Mouse (Mus musculus): ENCODE data around the gene Nkiras1. TPM values are rescaled to one million over a fixed set of nuclear protein-coding genes. Genes with fewer than 3 reads are reported as not detected.

Gene Nkiras1
- polyA plus RNA-seq, 1 experiment from 2014 or later, result 17.3 TPM

GRCm38 (mm10) chr14:18292111-18292510, 21.2 kb downstream of the Nkiras1 start:
- WGBS, result 92% methylated on average over 3 of the region's 3 CpGs
- H3K9me3 ChIP-seq (ENCODE audit: control insufficient read depth, low read length), result no peaks in the 10 kb centered on the region

GRCm38 (mm10) chr14:18292578-18292977, 21.6 kb downstream of the Nkiras1 start:
- WGBS, result 80% methylated on average over 3 of the region's 3 CpGs

More at GRCm38 (mm10) chr14:18292111-18292510, 21.2 kb downstream of the Nkiras1 start:
- H3K27me3 ChIP-seq (ENCODE audit: control insufficient read depth, insufficient read depth, low read length), result no peaks in the 10 kb centered on the region
- H3K4me2 ChIP-seq (ENCODE audit: low read depth), result no peak overlapping the region
- ATAC-seq (ENCODE audit: insufficient read depth, low FRiP score, low TSS enrichment), result no peak
- DNase-seq (ENCODE audit: low spot score), result no peak
- no peaks in the 10 kb centered on the region for H3K36me3 ChIP-seq (ENCODE audit: control insufficient read depth, insufficient read depth, low read length)
- no peak overlapping the region for H3K9ac ChIP-seq (ENCODE audit: low read length)
- H3K27ac ChIP-seq (ENCODE audit: low read depth, low read length), result no peak overlapping the region
- no peak overlapping the region for H3K4me3 ChIP-seq (ENCODE audit: low read depth, low read length)
- no peaks in the 10 kb centered on the region for H3K4me1 ChIP-seq (ENCODE audit: control insufficient read depth, insufficient read depth, low read length)

GRCm38 (mm10) chr14:18297441-18297840, 26.5 kb downstream of the Nkiras1 start:
- ATAC-seq (ENCODE audit: insufficient read depth, low FRiP score, low TSS enrichment) (no peak), DNase-seq (ENCODE audit: low spot score) (no peak)
- no peak overlapping the region for H3K4me2 ChIP-seq (ENCODE audit: low read depth)
- no peak overlapping the region for H3K27ac ChIP-seq (ENCODE audit: low read depth, low read length)
- no peaks in the 10 kb centered on the region for H3K4me1 ChIP-seq (ENCODE audit: control insufficient read depth, insufficient read depth, low read length)
- WGBS, result 89% methylated on average over 2 of the region's 2 CpGs
- H3K9ac ChIP-seq (ENCODE audit: low read length), result no peak overlapping the region
- no peaks in the 10 kb centered on the region for H3K36me3 ChIP-seq (ENCODE audit: control insufficient read depth, insufficient read depth, low read length)
- H3K27me3 ChIP-seq (ENCODE audit: control insufficient read depth, insufficient read depth, low read length), result no peaks in the 10 kb centered on the region
- no peaks in the 10 kb centered on the region for H3K9me3 ChIP-seq (ENCODE audit: control insufficient read depth, low read length)
- no peak overlapping the region for H3K4me3 ChIP-seq (ENCODE audit: low read depth, low read length)

More at GRCm38 (mm10) chr14:18292578-18292977, 21.6 kb downstream of the Nkiras1 start:
- no peaks in the 10 kb centered on the region for H3K27me3 ChIP-seq (ENCODE audit: control insufficient read depth, insufficient read depth, low read length)
- ATAC-seq (ENCODE audit: insufficient read depth, low FRiP score, low TSS enrichment) (no peak), DNase-seq (ENCODE audit: low spot score) (no peak)
- no peak overlapping the region for H3K4me3 ChIP-seq (ENCODE audit: low read depth, low read length)
- no peaks in the 10 kb centered on the region for H3K36me3 ChIP-seq (ENCODE audit: control insufficient read depth, insufficient read depth, low read length)
- H3K4me2 ChIP-seq (ENCODE audit: low read depth), result no peak overlapping the region
- no peaks in the 10 kb centered on the region for H3K4me1 ChIP-seq (ENCODE audit: control insufficient read depth, insufficient read depth, low read length)
- H3K9me3 ChIP-seq (ENCODE audit: control insufficient read depth, low read length), result no peaks in the 10 kb centered on the region
- H3K27ac ChIP-seq (ENCODE audit: low read depth, low read length), result no peak overlapping the region
- no peak overlapping the region for H3K9ac ChIP-seq (ENCODE audit: low read length)

- ATAC-seq (ENCODE audit: insufficient read depth, low FRiP score, low TSS enrichment) (no peak), DNase-seq (ENCODE audit: low spot score) (no peak)
- no peak overlapping the region for H3K9ac ChIP-seq (ENCODE audit: low read length)
- H3K4me2 ChIP-seq (ENCODE audit: low read depth), result no peak overlapping the region
- H3K27ac ChIP-seq (ENCODE audit: low read depth, low read length), result no peak overlapping the region
- no peak overlapping the region for H3K4me3 ChIP-seq (ENCODE audit: low read depth, low read length)
- WGBS, result 87% methylated on average over 2 of the region's 2 CpGs
- no peaks in the 10 kb centered on the region for H3K4me1 ChIP-seq (ENCODE audit: control insufficient read depth, insufficient read depth, low read length)
- H3K9me3 ChIP-seq (ENCODE audit: control insufficient read depth, low read length), result no peaks in the 10 kb centered on the region
- H3K27me3 ChIP-seq (ENCODE audit: control insufficient read depth, insufficient read depth, low read length), result no peaks in the 10 kb centered on the region
- H3K36me3 ChIP-seq (ENCODE audit: control insufficient read depth, insufficient read depth, low read length), result no peaks in the 10 kb centered on the region
Observed at GRCm38 (mm10) chr14:18298874-18299273, 27.9 kb downstream of the Nkiras1 start.

- Histone ChIP-seq H3K27ac (ENCODE audit: low read depth, low read length) (no peak overlapping the region), H3K27me3 (ENCODE audit: control insufficient read depth, insufficient read depth, low read length) (no peaks in the 10 kb centered on the region), H3K4me2 (ENCODE audit: low read depth) (no peak overlapping the region), H3K36me3 (ENCODE audit: control insufficient read depth, insufficient read depth, low read length) (no peaks in the 10 kb centered on the region), H3K9ac (ENCODE audit: low read length) (no peak overlapping the region), H3K9me3 (ENCODE audit: control insufficient read depth, low read length) (no peaks in the 10 kb centered on the region), H3K4me3 (ENCODE audit: low read depth, low read length) (no peak overlapping the region), H3K4me1 (ENCODE audit: control insufficient read depth, insufficient read depth, low read length) (no peaks in the 10 kb centered on the region)
- WGBS, result 96% methylated on average over 2 of the region's 2 CpGs
- DNase-seq (ENCODE audit: low spot score), result no peak
- ATAC-seq (ENCODE audit: insufficient read depth, low FRiP score, low TSS enrichment), result no peak
Observed at GRCm38 (mm10) chr14:18300676-18301075, 29.7 kb downstream of the Nkiras1 start.

GRCm38 (mm10) chr14:18301591-18301990, 30.7 kb downstream of the Nkiras1 start:
- Histone ChIP-seq H3K9ac (ENCODE audit: low read length) (no peak overlapping the region), H3K4me2 (ENCODE audit: low read depth) (no peak overlapping the region), H3K9me3 (ENCODE audit: control insufficient read depth, low read length) (no peaks in the 10 kb centered on the region), H3K4me3 (ENCODE audit: low read depth, low read length) (no peak overlapping the region), H3K27me3 (ENCODE audit: control insufficient read depth, insufficient read depth, low read length) (no peaks in the 10 kb centered on the region), H3K4me1 (ENCODE audit: control insufficient read depth, insufficient read depth, low read length) (no peaks in the 10 kb centered on the region), H3K36me3 (ENCODE audit: control insufficient read depth, insufficient read depth, low read length) (0 out of 2 replicates have a peak, but pooled peaks cover 2% of the 10 kb centered on the region), H3K27ac (ENCODE audit: low read depth, low read length) (no peak overlapping the region)
- ATAC-seq (ENCODE audit: insufficient read depth, low FRiP score, low TSS enrichment) (no peak), DNase-seq (ENCODE audit: low spot score) (no peak)
- 87% methylated on average over 3 of the region's 3 CpGs for WGBS

- no peaks in the 10 kb centered on the region for H3K4me1 ChIP-seq (ENCODE audit: control insufficient read depth, insufficient read depth, low read length)
- 83% methylated on average over 3 of the region's 3 CpGs for WGBS
- H3K27ac ChIP-seq (ENCODE audit: low read depth, low read length), result no peak overlapping the region
- ATAC-seq (ENCODE audit: insufficient read depth, low FRiP score, low TSS enrichment) (no peak), DNase-seq (ENCODE audit: low spot score) (no peak)
- no peak overlapping the region for H3K9ac ChIP-seq (ENCODE audit: low read length)
- 0 out of 2 replicates have a peak, but pooled peaks cover 2% of the 10 kb centered on the region for H3K36me3 ChIP-seq (ENCODE audit: control insufficient read depth, insufficient read depth, low read length)
- no peak overlapping the region for H3K4me2 ChIP-seq (ENCODE audit: low read depth)
- no peaks in the 10 kb centered on the region for H3K9me3 ChIP-seq (ENCODE audit: control insufficient read depth, low read length)
- H3K4me3 ChIP-seq (ENCODE audit: low read depth, low read length), result no peak overlapping the region
- no peaks in the 10 kb centered on the region for H3K27me3 ChIP-seq (ENCODE audit: control insufficient read depth, insufficient read depth, low read length)
Observed at GRCm38 (mm10) chr14:18302750-18303149, 31.8 kb downstream of the Nkiras1 start.

- no peak for DNase-seq (ENCODE audit: low spot score)
- no peaks in the 10 kb centered on the region for H3K9me3 ChIP-seq (ENCODE audit: control insufficient read depth, low read length)
- no peak overlapping the region for H3K9ac ChIP-seq (ENCODE audit: low read length)
- H3K27me3 ChIP-seq (ENCODE audit: control insufficient read depth, insufficient read depth, low read length), result no peaks in the 10 kb centered on the region
- H3K4me3 ChIP-seq (ENCODE audit: low read depth, low read length), result no peak overlapping the region
- no peak overlapping the region for H3K4me2 ChIP-seq (ENCODE audit: low read depth)
- 91% methylated on average over 4 of the region's 4 CpGs for WGBS
- no peak overlapping the region for H3K27ac ChIP-seq (ENCODE audit: low read depth, low read length)
- ATAC-seq (ENCODE audit: insufficient read depth, low FRiP score, low TSS enrichment), result no peak
- H3K4me1 ChIP-seq (ENCODE audit: control insufficient read depth, insufficient read depth, low read length), result no peaks in the 10 kb centered on the region
- 0 out of 2 replicates have a peak, but pooled peaks cover 2% of the 10 kb centered on the region for H3K36me3 ChIP-seq (ENCODE audit: control insufficient read depth, insufficient read depth, low read length)
Observed at GRCm38 (mm10) chr14:18303262-18303661, 32.3 kb downstream of the Nkiras1 start.

GRCm38 (mm10) chr14:18304165-18304564, 33.2 kb downstream of the Nkiras1 start:
- Histone ChIP-seq H3K4me3 (ENCODE audit: low read depth, low read length) (no peak overlapping the region), H3K36me3 (ENCODE audit: control insufficient read depth, insufficient read depth, low read length) (0 out of 2 replicates have a peak, but pooled peaks cover 2% of the 10 kb centered on the region), H3K4me1 (ENCODE audit: control insufficient read depth, insufficient read depth, low read length) (no peaks in the 10 kb centered on the region), H3K4me2 (ENCODE audit: low read depth) (no peak overlapping the region), H3K27me3 (ENCODE audit: control insufficient read depth, insufficient read depth, low read length) (no peaks in the 10 kb centered on the region), H3K27ac (ENCODE audit: low read depth, low read length) (no peak overlapping the region), H3K9me3 (ENCODE audit: control insufficient read depth, low read length) (no peaks in the 10 kb centered on the region), H3K9ac (ENCODE audit: low read length) (no peak overlapping the region)
- 97% methylated on average over 5 of the region's 5 CpGs for WGBS
- ATAC-seq (ENCODE audit: insufficient read depth, low FRiP score, low TSS enrichment) (no peak), DNase-seq (ENCODE audit: low spot score) (no peak)
